Comparison of ENCODE assay signal across 12 mouse cellular contexts in genomic region chr7:133041784-133042183, GRCm38 (mm10).
A peak's percentile ranks its signal among the peaks of the same experiment; 100 is the strongest.
DNase-seq lines count a peak whose midpoint lies in the region; ATAC-seq and TF ChIP-seq lines count a peak whose summit lies in the region.
"Had no signal": no experiment of that assay in that cellular context is flagged by ENCODE, and none has a peak within 500 bp of the region (broad histone marks: within the 10 kb centered on the region; RNA-seq: fewer than 3 reads in every experiment).

No protein-coding gene starts in this region.

- no peak overlapping the region for H3K9ac ChIP-seq in kidney, embryonic 16.5 days (replicated peaks; ENCODE audit: low read length)
- H3K9ac ChIP-seq in lung, postnatal 0 days (replicated peaks; ENCODE audit: low read depth), result no peak overlapping the region
- H3K9ac ChIP-seq: forebrain, embryonic 15.5 days; liver, embryonic 13.5 days had no signal

- no peak overlapping the region for H3K4me2 ChIP-seq in kidney, embryonic 16.5 days (replicated peaks; ENCODE audit: low read depth, low read length)
- peak overlapping the region; percentile 3; the same call in 1 of the 2 replicates for H3K4me2 ChIP-seq in lung, postnatal 0 days (replicated peaks; ENCODE audit: low read depth, low read length)
- H3K4me2 ChIP-seq: forebrain, embryonic 15.5 days; liver, embryonic 13.5 days; midbrain, embryonic 11.5 days had no signal

- peak overlapping the region; percentile 44; the same call in 1 of the 2 replicates for H3K27ac ChIP-seq in gastrocnemius, adult 2 months
- H3K27ac ChIP-seq in kidney, embryonic 16.5 days (ENCODE audit: low read length), result peak overlapping the region; percentile 73
- peak overlapping the region; percentile 80 for H3K27ac ChIP-seq in lung, postnatal 0 days (ENCODE audit: low read length)
- H3K27ac ChIP-seq in thymus, adult 2 months (ENCODE audit: control insufficient read depth, insufficient read depth, low read length), result no peak overlapping the region
- H3K27ac ChIP-seq: forebrain, embryonic 15.5 days; liver, embryonic 13.5 days had no signal

- no peaks in the 10 kb centered on the region for H3K36me3 ChIP-seq in kidney, embryonic 16.5 days (ENCODE audit: insufficient read depth, low read length)
- H3K36me3 ChIP-seq in lung, postnatal 0 days (ENCODE audit: insufficient read depth, low read length), result no peaks in the 10 kb centered on the region
- no peaks in the 10 kb centered on the region for H3K36me3 ChIP-seq in thymus, adult 2 months (ENCODE audit: control insufficient read depth, insufficient read depth, low read length)
- H3K36me3 ChIP-seq: forebrain, embryonic 15.5 days; liver, embryonic 13.5 days had no signal

- TF ChIP-seq POLR2A in thymus, adult 2 months (IDR thresholded peaks at IDR 0.05; ENCODE audit: control insufficient read depth, extremely low read depth, insufficient read depth, low read length, poor library complexity), result no peak

- no peaks in the 10 kb centered on the region for H3K27me3 ChIP-seq in kidney, embryonic 16.5 days (ENCODE audit: insufficient read depth, low read length)
- H3K27me3 ChIP-seq in lung, postnatal 0 days (replicated peaks; ENCODE audit: insufficient read depth, low read length), result no peaks in the 10 kb centered on the region
- H3K27me3 ChIP-seq in thymus, adult 2 months (ENCODE audit: control insufficient read depth, insufficient read depth, low read length), result no peaks in the 10 kb centered on the region
- H3K27me3 ChIP-seq: forebrain, embryonic 15.5 days; liver, embryonic 13.5 days had no signal

- WGBS in kidney, embryonic 16.5 days, result 49% methylated on average over 3 of the region's 3 CpGs
- 48% methylated on average over 3 of the region's 3 CpGs for WGBS in lung, postnatal 0 days
- 85% methylated on average over 3 of the region's 3 CpGs for WGBS in thymus, adult 2 months

- intact Hi-C loops in gastrocnemius, adult 2 months (cut with DNase I), result loop anchor here (10.0 kb wide), 1 partner anchor 593 kb away; the partner anchor contains the start of gene Edrf1

- H3K4me3 ChIP-seq in gastrocnemius, adult 2 months, result no peak overlapping the region
- H3K4me3 ChIP-seq in kidney, embryonic 16.5 days (ENCODE audit: low read length), result no peak overlapping the region
- no peak overlapping the region for H3K4me3 ChIP-seq in lung, postnatal 0 days (ENCODE audit: low read depth, low read length)
- H3K4me3 ChIP-seq in thymus, adult 2 months (ENCODE audit: control insufficient read depth, insufficient read depth, low read length), result no peak overlapping the region
- H3K4me3 ChIP-seq: forebrain, embryonic 15.5 days; liver, embryonic 13.5 days had no signal

- 0 out of 2 replicates have a peak, but pooled peaks have one; percentile 46 for ATAC-seq in kidney, embryonic 16.5 days (ENCODE audit: low FRiP score, low TSS enrichment)
- ATAC-seq in lung, postnatal 0 days, result peak; percentile 91
- ATAC-seq: forebrain, embryonic 15.5 days had no signal

- peaks cover 75% of the 10 kb centered on the region for H3K4me1 ChIP-seq in kidney, embryonic 16.5 days (ENCODE audit: insufficient read depth, low read length)
- H3K4me1 ChIP-seq in lung, postnatal 0 days (ENCODE audit: insufficient read depth, low read depth, low read length), result peaks cover 55% of the 10 kb centered on the region
- no peaks in the 10 kb centered on the region for H3K4me1 ChIP-seq in thymus, adult 2 months (replicated peaks; ENCODE audit: control insufficient read depth, insufficient read depth, low read length)
- H3K4me1 ChIP-seq: forebrain, embryonic 15.5 days had no signal

- no peaks in the 10 kb centered on the region for H3K9me3 ChIP-seq in kidney, embryonic 16.5 days (ENCODE audit: low read length)
- H3K9me3 ChIP-seq in lung, postnatal 0 days (ENCODE audit: low read length), result no peaks in the 10 kb centered on the region
- H3K9me3 ChIP-seq: forebrain, embryonic 15.5 days; liver, embryonic 13.5 days had no signal

- TF ChIP-seq EP300 in lung, postnatal 0 days (IDR thresholded peaks at IDR 0.05), result peak; percentile 90

- no peak for TF ChIP-seq CTCF in gastrocnemius, adult 2 months (IDR thresholded peaks at IDR 0.05)
- no peak for TF ChIP-seq CTCF in lung, postnatal 0 days (IDR thresholded peaks at IDR 0.05)
- TF ChIP-seq CTCF in thymus, adult 2 months (IDR thresholded peaks at IDR 0.05; ENCODE audit: borderline replicate concordance, control insufficient read depth, extremely low read depth, insufficient read depth, low read length, poor library complexity), result no peak

- no peak for DNase-seq in gastrocnemius, adult 2 months
- no peak for DNase-seq in gastrocnemius, adult 18-20 months (ENCODE audit: low spot score)
- DNase-seq in kidney, adult 8-10 months, result no peak
- DNase-seq in lung, postnatal 0 days (ENCODE audit: low spot score), result peak; percentile 94
- peak; percentile 60 for DNase-seq in urinary bladder, postnatal 25 days (ENCODE audit: low spot score)
- no peak for DNase-seq in adrenal gland, postnatal 14 days
- DNase-seq in thymus, adult 2 months, result no peak
- DNase-seq: embryo, embryonic 11 days; liver, embryonic 13.5 days had no signal

Comparison
In these comparisons a context has a peak if more than half of its experiments do, and no peak if none do; other contexts are left out.
1. DNase-seq: peak in lung, postnatal 0 days (single experiment) and urinary bladder, postnatal 25 days (single experiment); none in gastrocnemius, adult 2 months (single experiment), gastrocnemius, adult 18-20 months (single experiment), kidney, adult 8-10 months (0 of 2), adrenal gland, postnatal 14 days (single experiment) and thymus, adult 2 months (single experiment).